Mouse (Mus musculus) megakaryocyte-erythroid progenitor cell, adult 5-6 weeks (primary cell): Measurements from ENCODE around the gene Sar1a. TPM values are rescaled to one million over a fixed set of nuclear protein-coding genes. Genes with fewer than 3 reads are reported as not detected.
A peak's percentile ranks its signal among the peaks of the same experiment; 100 is the strongest.

Experiments
- ATAC-seq: replicated peaks from 2 replicates; pipeline ENCODE4 v1.8.0; 2016; ENCODE audit warnings: mild to moderate bottlenecking, inconsistent platforms; ENCODE audit not compliant: severe bottlenecking, poor library complexity, low FRiP score, low TSS enrichment
- total RNA-seq, 2 experiments: library from RNA; stranded (forward) in 1 of 2; stranded (reverse) in 1 of 2; fragments of 200-1000, 215-1000 nt in 1 of 2; fragments of >200 nt in 1 of 2; fragmentation: Nextera tagmentation in 1 of 2; gene quantifications; 2 replicates each; pipeline ENCODE4 v1.2.3; 2014 to 2017

Gene Sar1a
- total RNA-seq, 2 experiments from 2014 or later, result 97.9 to 119 TPM

DNA sequence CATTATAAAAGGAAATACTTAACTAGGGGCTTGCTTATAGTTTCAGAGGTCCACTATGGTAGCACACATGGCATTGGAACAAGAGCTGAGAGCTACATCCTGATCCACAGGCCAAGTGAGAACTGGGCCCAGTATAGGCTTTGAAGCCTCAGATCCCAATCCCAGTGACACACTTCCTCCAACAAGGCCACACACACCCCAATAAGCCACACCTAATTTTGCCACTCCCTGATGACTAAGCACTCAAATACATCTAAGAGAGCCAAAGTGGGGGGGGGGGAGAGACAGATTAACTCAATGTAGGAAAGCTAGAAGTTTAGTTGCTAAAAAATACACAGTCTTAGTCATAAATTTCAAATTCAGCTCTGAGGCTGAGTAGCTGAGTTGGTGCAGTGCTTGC lies 10.2 kb upstream of the Sar1a start:
- ATAC-seq, result no peak

DNA sequence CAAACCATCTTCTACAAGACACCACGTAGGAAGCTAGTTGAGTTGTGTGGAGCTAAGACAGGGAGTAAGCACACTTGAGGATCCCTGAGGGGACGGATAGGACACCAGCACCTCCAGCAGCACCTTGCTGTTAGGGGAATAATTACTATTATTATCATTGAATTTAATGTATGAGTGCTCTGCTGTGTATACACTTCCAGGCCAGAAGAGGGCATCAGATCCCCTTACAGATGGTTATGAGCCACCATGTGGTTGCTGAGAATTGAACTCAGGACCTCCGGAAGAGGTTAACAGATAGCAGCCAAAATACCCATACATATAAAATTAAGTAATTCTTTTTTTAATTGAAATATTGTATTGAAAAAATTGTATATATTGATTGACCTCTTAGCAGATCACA lies 9.3 kb upstream of the Sar1a start:
- ATAC-seq, result no peak

DNA sequence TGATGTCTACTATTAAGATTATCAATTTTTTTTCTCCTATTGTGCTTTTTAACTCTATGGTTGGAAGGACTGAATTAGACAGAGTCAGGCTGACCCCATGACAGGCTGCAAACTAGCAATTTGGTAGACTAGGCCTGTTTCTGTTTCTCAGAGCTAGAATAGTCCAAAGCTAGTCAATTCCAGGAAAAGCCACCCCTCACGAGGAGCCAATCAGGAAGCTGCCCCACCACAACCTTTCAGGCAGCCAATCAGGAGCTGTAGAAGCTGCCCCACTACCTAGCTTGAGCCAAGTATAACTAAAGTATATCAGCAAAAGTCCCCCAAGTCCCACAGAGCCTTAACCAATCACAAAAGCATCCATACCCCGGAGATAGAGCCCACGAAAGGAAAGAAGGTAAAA lies 4.2 kb upstream of the Sar1a start:
- peak; percentile 11; the same call in 1 of the 2 replicates for ATAC-seq

DNA sequence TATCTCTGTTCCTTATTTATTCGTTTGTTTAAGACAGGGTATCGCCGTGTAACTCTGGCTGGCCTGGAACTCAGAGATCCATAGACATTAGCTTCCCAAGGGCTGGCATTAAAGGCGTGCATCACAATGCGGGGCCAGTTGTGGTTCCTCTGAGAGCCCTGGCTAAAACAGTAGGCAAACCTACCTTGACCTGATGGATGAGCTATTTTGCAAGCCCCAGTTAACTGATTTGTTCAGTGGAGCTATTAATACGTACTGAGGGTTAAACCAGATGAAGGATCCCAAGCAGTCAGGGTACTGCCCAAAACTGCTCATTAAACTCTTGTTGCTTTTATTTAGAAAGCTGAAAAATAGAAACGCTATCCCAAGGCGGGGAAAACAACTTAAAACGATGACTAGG lies 554 bp upstream of the Sar1a start:
- no peak for ATAC-seq

DNA sequence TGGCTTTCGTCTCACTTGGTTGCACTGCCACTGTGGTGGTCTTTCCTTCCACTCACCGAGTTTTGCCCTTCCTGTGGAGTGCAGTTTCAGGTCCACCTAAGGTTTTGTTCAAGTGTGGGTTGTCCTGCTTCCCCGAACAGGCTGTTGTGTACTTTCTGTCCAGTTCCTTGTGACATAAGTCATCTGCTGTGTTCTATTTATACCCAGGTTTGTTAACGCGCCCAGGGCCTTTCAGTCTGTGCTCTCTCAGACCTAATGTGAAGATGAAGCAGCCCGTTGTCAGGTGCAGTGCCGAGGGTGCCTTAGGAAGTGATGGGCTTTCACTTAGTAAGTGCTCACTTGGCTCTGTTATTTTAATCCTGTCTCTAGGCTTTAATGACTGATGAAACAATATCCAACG lies 9.3 kb downstream of the Sar1a start:
- no peak for ATAC-seq

DNA sequence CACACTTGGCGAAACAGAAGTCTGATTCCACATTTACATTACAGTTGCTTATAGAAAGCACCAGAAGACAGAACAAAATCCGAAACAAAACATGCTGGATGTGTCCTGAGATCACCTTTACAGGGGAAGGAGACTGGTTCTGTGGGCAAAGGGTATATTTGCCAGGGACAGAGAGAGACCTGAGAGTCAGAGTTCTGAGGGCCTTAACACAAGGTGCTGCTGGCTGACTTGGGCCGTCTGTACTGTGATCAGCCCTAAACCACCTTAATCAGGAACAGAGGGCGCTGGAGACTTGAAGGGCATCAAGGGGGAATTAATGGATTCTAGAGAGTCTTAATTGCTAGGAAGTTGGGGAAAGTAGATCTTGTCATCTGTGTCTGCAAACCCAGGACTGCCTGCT lies 13.5 kb downstream of the Sar1a start:
- ATAC-seq, result no peak

DNA sequence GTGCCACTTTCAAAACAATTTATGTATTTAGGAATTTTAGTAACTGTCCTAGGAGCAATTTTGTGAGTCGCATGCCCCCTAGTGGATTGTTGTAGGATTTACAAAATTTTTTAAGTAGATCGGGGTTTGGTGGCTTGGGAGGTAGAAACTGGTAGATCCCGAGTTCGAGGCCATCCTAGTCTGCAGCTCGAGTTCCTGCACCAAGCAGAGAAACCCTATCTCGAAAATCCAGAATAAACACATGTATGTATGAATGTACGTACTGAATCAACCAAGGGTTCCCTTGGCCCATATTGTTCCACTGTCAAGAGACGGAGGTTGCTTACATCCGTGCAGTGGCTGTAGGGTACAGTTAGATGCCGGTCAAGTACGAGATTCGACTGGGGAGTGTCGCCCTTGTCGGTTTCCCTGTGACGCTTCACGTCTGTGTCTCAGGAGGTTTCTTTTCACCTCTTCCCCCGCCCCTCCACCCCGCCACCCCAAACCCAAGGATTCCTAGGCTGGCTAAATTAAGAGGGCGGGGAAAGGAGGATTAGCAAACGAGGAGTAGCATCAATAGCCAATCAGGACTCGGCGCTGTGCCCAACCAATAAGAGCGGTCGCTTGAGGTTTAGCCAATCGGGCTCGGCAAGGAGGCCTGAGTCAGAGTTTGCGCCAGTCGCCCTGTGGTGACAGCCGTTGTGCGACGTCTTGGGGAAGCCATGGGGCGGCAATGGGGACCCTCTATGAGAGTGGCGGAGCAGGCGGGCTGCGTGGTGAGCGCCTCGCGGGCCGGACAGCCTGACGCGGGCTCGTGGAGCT lies 15.0 kb downstream of the Sar1a start, which contains the start of gene Tysnd1:
TSS of gene Tysnd1 (plus strand) at position 645 of the 801 bp plus-strand sequence.
- ATAC-seq, result peak; percentile 95

DNA sequence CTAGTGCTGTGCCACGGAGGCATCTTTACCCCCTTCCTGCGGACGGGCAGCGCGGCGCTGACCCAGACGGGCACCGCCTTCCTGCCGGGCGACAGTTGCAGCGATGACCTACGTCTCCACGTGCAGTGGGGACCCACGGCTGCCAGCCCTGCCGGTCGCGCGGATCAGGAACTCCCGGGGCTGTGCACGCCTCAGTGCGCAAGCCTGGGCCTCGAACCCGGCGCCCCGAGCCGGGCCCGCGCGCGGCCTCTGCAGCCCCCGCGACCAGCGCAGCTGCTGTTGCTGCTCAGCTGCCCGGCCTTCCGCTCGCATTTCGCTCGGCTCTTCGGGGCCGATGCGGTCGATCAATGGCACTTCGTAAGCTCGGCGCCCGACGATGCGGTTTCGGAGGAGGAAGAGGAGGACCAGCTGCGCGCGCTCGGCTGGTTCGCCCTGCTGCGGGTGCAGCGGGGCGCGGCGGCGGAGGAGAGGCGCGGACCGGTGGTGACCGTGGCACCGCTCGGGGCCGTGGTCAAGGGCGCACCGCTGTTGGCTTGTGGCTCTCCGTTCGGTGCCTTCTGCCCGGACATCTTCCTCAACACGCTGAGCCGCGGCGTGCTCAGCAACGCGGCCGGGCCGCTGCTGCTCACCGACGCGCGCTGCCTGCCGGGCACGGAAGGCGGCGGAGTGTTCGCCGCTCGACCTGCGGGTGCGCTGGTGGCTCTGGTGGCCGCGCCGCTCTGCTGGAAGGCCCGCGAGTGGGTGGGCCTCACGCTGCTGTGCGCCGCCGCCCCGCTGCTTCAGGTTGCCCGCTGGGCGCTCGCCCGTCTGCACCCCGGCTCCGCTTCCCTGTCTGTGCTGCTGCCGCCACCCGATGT lies 15.8 kb downstream of the Sar1a start:
- no peak for ATAC-seq

DNA sequence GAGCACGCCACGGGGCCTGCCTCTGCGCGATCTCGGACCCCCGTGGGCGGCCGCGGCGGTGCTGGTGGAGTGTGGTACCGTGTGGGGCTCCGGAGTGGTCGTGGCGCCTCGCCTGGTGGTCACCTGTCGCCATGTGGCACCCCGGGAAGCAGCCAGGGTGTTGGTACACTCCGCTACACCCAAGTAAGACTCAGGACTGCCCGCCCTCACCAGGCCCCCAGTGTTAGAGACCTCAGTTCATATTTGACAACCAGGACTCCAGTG lies 16.4 kb downstream of the Sar1a start:
- ATAC-seq, result no peak

DNA sequence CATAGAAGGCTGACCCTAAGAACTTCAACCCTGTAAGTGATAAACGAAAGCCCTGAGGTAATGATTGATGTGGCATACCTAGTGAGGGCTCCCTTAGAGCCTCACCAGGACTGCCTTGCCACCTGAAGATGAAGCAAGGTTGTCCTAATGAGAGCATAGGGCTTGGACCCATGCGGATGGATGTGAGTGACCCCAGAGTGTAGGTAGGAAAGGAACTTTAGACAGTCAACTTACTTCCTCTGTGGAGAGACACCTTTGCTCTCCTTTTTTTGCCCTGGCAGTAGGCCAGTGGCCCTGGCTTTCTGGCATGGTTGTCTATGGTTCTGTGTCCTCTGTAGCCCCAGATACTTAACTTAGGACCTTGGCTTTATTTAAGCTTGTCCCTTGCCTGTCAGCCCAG lies 16.9 kb downstream of the Sar1a start:
- no peak for ATAC-seq

DNA sequence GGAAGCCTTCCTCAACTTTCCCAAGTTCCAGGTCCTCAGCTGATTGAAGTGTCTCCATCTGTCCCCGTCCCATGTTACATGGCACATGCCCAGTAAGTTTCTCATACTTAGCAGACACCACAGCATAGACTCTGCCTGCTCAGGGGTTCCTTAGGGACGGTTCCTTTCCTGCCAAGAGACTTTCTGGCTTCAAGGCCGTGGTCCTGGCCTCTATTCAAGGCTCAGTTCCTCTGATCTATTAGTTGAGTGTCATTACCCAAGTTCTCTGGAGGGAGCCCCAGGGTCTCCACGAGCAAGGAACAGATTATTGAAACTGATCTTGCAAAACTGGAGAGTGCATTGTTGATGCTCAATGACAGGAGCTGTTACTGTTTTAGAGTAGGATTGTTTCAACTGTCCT lies 24.6 kb downstream of the Sar1a start:
- no peak for ATAC-seq

DNA sequence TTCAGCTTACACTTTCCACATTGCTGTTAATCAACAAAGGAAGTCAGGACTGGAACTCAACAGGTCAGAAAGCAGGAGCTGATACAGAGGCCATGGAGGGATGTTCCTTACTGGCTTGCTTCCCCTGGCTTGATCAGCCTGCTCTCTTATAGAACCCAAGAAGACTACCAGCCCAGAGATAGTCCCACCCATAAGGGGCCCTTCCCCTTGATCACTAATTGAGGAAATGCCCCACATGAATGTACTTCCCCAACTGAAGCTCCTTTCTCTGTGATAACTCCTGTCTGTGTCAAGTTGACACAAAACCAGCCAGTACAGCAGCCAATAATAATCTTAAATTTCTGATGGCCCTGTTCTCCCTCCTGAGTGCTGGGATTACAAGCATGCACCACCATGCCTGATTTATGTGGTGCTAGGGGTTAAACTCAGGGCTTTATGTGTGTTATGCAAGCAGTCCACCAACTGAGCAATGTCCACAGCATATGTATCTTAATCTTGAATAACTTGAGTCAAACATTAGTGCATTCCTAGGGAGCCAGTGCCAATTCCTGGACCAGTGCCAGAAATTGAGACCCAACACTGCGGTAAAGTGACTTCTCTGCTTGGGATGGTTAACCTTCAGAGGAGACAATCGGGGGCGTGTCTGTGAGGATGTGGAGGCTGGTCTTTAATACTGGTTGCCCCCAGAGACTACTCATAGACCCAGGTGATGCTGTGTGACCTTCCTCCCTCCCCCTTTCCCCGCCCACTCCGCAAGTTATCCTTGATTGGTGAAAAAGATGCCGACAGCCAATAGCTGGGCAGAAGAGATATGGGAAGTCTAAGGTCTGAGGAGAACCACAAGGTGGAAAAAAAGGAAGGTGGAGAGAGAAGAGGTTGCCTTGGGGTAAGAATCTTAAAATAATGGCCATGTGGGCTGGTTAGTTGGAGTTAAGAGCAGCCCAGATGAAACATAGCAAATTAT lies 26.6 kb downstream of the Sar1a start:
- no peak for ATAC-seq

DNA sequence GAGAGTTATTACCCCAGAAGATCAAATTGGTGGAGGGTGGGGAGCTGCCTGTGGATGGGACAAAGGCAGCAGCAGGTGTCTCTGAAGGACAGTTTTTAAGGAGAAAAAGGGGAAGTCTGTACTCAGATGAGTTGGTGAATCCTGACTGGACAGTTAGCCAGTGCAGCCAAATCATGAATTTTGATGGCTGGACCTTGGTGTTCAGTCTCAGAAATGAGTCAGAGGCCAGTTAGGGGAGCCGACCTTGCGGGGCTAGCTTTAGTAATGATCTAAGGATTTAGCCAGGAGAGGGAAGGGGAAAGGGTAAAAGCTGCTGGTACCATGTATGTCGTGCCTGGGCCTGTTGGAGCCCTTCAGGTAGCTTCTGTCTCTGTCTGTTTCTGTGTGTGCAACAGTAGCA lies 33.5 kb downstream of the Sar1a start:
- ATAC-seq, result no peak

DNA sequence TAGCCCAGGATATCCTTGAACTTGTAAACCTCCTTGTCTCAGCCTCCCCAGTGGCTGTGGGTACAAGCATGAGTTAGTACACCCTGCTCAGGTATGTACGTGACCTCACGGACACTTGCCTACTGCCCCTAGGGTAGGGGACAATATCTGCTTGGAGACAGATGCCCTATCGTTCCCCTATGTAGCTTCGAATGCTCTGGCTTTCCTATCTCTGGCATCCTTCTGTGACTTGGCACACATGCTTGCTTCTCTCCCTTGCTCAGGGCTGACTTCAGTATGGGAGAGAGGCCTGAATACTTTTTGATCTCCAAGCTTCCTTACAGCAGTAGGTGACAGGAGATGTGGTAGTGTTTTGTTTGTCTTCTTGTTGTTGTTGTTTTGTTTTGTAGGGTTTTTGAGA lies 34.0 kb downstream of the Sar1a start:
- peak; percentile 72 for ATAC-seq

DNA sequence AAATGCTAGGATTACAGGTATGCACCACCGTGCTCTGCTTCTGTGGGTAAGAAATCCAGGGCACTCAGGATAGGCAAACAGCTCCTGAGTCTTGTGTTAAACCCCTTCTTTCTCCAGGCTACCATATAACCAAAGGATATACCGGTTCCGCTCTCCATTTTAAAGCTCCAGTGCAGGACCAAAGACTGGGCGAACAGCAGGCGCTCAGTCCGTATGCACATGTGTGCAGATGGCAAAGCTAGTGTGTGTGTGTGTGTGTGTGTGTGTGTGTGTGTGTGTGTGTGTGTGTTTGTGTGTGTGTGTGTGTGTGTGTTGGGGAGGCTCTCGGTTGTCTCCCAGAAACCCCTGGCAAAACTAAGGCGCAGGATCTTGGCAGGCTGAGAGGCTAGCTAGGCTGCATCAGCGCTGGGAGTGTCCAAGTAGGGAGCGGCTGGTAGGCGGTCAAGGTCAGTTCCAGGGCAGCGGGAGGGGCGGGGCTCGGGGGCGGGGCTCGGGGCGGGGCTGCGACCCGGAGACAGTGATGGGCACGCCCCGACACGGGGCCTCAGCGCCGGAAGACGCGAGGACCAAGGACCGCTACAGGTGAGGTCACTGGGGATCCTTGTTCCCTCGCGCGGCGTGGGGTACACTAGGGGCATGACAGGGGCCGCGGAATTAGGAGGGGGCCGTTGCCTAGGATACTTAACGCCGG lies 34.8 kb downstream of the Sar1a start, which contains the start of gene Aifm2:
TSS of gene Aifm2 (plus strand) at position 493 of the 691 bp plus-strand sequence.
- peak; percentile 72 for ATAC-seq

DNA sequence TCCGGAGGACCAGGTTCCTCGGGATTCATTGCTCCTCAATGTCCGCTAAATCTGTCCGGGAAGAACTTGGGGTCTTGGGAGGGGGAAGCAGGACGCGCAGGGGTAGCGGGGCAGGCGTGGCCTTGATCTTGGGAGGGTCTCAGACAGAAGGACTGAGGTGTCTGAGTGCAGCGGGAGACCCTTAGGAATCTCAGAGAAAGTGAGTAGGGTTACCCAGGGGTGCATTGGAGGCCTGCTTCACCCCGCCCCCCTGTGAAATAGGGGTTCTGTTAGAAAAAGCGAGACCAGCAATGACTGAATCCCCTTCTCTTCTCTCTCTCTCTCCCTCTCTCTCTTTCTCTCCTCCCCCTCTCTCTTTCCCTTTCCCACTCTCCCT lies 35.4 kb downstream of the Sar1a start:
- peak; percentile 23; the same call in 1 of the 2 replicates for ATAC-seq

DNA sequence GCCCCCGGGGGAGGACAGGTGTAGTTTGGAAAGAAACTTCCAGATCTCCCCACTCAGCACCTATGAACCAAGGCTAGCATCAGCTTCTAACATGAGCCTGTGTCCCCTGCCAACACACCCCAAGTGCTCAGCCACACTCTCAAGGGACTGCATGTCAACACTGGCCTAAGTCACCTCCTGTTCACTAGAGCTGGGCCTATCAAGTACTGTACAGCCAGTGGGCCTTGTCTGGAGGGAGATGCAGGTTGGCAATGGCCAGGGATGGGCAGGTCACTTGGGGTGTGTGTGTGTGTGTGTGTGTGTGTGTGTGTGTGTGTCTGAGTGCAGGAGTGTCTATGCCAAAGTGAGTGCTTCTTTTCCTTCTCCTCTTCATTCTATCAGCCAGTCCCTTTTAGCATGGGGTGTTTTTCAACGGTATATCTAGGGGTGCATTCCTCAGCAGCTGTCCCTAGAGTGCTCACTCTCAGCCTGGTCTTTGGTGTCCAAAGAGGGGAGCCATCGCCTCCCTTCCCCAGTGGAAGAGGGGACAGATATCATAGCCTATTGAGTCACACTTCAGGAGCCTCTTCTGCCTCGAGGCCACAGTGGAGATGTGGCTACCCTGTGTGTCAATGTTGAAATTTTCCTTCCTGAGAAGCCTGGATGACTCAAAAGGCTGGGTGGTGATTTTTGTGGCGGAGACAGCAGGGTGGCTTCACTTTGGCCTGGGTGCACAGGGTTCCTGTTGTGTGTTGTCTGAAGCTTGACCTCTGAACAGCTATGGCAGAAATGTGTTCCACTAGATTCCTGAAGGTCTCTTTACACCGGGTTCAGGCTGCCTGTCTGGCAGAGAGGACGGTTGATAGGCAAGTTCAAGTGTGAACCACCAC lies 36.1 kb downstream of the Sar1a start:
- no peak for ATAC-seq
